Mouse (Mus musculus) small intestine, adult 2 months (tissue): ENCODE results near the gene Masp1.

ENCODE experiments used
- CTCF ChIP-seq: fragments of 200-500 bp; IDR thresholded peaks from 2 replicates; pipeline ENCODE4 v1.5.1; 2012; ENCODE audit warnings: low read depth, mild to moderate bottlenecking, control low read depth, inconsistent platforms, low read length, moderate library complexity, mixed read lengths; ENCODE audit not compliant: insufficient replicate concordance, insufficient read length; ENCODE audit errors: extremely low read depth
- POLR2A ChIP-seq: fragments of 200-500 bp; IDR thresholded peaks from 2 replicates; pipeline ENCODE4 v1.6.1; 2012; ENCODE audit warnings: low read depth, mild to moderate bottlenecking, control low read depth, inconsistent platforms, low read length, moderate library complexity

DNA sequence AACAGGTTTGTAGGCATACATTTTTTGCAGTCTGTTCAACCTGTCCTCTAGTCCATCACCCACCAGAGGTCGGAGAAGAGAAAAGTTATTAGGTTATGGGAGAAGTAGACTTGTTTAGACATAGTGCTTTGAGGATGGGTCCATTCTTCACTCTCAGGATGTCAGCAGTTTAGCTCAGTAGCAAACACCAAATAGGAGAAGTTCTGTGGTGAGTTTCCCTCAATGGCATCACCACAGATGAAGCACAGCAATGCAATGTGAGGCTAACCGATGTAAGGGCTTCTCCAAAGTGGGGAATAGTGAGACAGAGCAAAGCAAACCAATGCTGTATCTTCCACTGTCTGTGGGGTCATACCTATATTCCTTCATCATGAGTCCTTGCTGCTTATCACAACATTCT, 37.1 kb upstream of the Masp1 start:
- TF ChIP-seq POLR2A (no peak), CTCF (no peak)
